Mouse (Mus musculus): ENCODE results near the gene Arpp21. TPM values are rescaled to one million over a fixed set of nuclear protein-coding genes. Genes with fewer than 3 reads are reported as not detected.

Gene Arpp21
- polyA plus RNA-seq, 1 experiment: 36.1 TPM

GRCm38 (mm10) chr9:112176317-112176716 is 59.4 kb downstream of the Arpp21 start:
- Histone ChIP-seq H3K36me3 (ENCODE audit: control insufficient read depth, insufficient read depth) (no peaks in the 10 kb centered on the region), H3ac (ENCODE audit: control insufficient read depth, insufficient read length) (no peak overlapping the region), H3K4me3 (no peak overlapping the region), H3K79me2 (ENCODE audit: control insufficient read depth, insufficient read depth) (no peaks in the 10 kb centered on the region), H3K27me3 (ENCODE audit: control insufficient read depth, insufficient read depth, insufficient read length) (no peaks in the 10 kb centered on the region), H3K4me2 (ENCODE audit: low read depth) (no peak overlapping the region)
- TF ChIP-seq REST (IDR thresholded peaks at IDR 0.05; ENCODE audit: insufficient read depth, insufficient read length) (no peak), MAX (IDR thresholded peaks at IDR 0.05; ENCODE audit: low read depth) (no peak), TCF3 (IDR thresholded peaks at IDR 0.05; ENCODE audit: insufficient read length, low read depth) (no peak), TCF12 (IDR thresholded peaks at IDR 0.05; ENCODE audit: insufficient read depth, poor library complexity, severe bottlenecking) (no peak), E2F4 (IDR thresholded peaks at IDR 0.05; ENCODE audit: insufficient read depth) (no peak), POLR2AphosphoS2 (IDR thresholded peaks at IDR 0.05; ENCODE audit: insufficient read length, low read depth) (no peak), MYOG (IDR thresholded peaks at IDR 0.05; ENCODE audit: control insufficient read depth in 1 of 3, insufficient read depth in 1 of 3, insufficient read length in 2 of 3, low read depth in 2 of 3) (no peak), CEBPB (IDR thresholded peaks at IDR 0.05; ENCODE audit: insufficient read depth, poor library complexity, severe bottlenecking) (no peak)

DNA sequence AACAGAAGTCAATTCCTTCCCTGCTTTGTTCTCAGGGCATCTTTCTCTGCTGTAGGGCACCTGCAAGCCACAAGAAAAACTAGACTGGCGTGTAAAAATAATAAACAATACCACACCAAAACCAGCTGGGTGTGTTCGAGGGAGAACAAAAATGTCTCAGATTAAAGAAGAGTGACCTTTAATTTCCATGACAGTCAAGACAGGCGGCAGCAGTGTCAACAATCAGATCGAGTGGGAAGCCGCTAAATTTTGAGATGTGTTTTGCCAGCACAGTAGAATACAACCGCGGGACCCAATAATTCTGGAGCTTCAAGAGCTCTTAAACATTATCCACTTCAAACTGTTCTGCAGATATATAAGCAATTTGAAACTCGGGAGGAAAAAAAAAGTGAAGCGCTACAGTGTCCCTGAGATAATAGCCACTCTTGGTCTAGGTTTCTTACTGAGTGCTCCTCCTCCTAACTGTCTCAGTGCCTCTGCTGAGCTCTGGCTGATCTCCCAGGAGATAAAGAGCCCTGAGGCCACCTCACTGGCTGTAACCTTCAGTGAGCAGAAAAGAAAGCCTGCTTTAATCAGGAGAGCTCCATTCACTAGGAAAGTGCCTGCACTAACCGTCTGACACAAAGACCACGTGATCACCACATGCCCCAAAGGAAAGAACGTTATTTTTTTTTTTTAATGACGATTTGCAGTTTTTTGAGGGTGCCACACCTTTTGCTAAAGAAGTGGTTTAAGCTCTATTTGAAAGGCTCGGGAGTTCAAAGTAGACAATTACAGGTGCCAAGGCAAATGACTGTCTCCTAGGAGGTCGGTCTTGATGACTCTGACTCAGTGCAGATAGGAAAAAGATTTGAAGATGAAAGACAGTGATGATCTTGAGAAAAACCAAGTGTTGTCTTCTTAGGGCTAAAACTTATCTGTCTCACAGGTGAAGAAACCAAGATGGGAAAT is 61.1 kb downstream of the Arpp21 start:
- no peak for TF ChIP-seq MAX (IDR thresholded peaks at IDR 0.05; ENCODE audit: low read depth)
- peak; percentile 50 for TF ChIP-seq USF1 (IDR thresholded peaks at IDR 0.05; ENCODE audit: low read depth)
- no peaks in the 10 kb centered on the region for H3K27me3 ChIP-seq (ENCODE audit: control insufficient read depth, insufficient read depth, insufficient read length)
- no peak overlapping the region for H3ac ChIP-seq (ENCODE audit: control insufficient read depth, insufficient read length)
- H3K36me3 ChIP-seq (ENCODE audit: control insufficient read depth, insufficient read depth): no peaks in the 10 kb centered on the region
- no peak overlapping the region for H3K4me3 ChIP-seq
- no peaks in the 10 kb centered on the region for H3K79me2 ChIP-seq (ENCODE audit: control insufficient read depth, insufficient read depth)
- peak overlapping the region; percentile 30 for H3K4me2 ChIP-seq (ENCODE audit: low read depth)

GRCm38 (mm10) chr9:112173778-112174177 is 62.0 kb downstream of the Arpp21 start:
- H3K4me3 ChIP-seq: no peak overlapping the region
- H3K4me2 ChIP-seq (ENCODE audit: low read depth): no peak overlapping the region
- no peaks in the 10 kb centered on the region for H3K27me3 ChIP-seq (ENCODE audit: control insufficient read depth, insufficient read depth, insufficient read length)
- TF ChIP-seq CEBPB (IDR thresholded peaks at IDR 0.05; ENCODE audit: insufficient read depth, poor library complexity, severe bottlenecking) (no peak), REST (IDR thresholded peaks at IDR 0.05; ENCODE audit: insufficient read depth, insufficient read length) (no peak), POLR2A (IDR thresholded peaks at IDR 0.05; ENCODE audit: insufficient read length, low read depth) (no peak), E2F4 (IDR thresholded peaks at IDR 0.05; ENCODE audit: insufficient read depth) (no peak), MYOG (IDR thresholded peaks at IDR 0.05; ENCODE audit: control insufficient read depth in 1 of 3, insufficient read depth in 1 of 3, insufficient read length in 2 of 3, low read depth in 2 of 3) (no peak), TCF12 (IDR thresholded peaks at IDR 0.05; ENCODE audit: insufficient read depth, poor library complexity, severe bottlenecking) (no peak), POLR2AphosphoS2 (IDR thresholded peaks at IDR 0.05; ENCODE audit: insufficient read length, low read depth) (no peak), TCF3 (IDR thresholded peaks at IDR 0.05; ENCODE audit: insufficient read length, low read depth) (no peak), SRF (IDR thresholded peaks at IDR 0.05; ENCODE audit: control insufficient read depth, insufficient read length, low read depth) (no peak), MYOD1 (IDR thresholded peaks at IDR 0.05; ENCODE audit: control insufficient read depth in 1 of 3, insufficient read length in 2 of 3, low read depth in 2 of 3) (no peak), USF1 (IDR thresholded peaks at IDR 0.05; ENCODE audit: low read depth) (no peak)
- no peak overlapping the region for H3ac ChIP-seq (ENCODE audit: control insufficient read depth, insufficient read length)
- H3K79me2 ChIP-seq (ENCODE audit: control insufficient read depth, insufficient read depth): no peaks in the 10 kb centered on the region
- no peaks in the 10 kb centered on the region for H3K36me3 ChIP-seq (ENCODE audit: control insufficient read depth, insufficient read depth)

DNA sequence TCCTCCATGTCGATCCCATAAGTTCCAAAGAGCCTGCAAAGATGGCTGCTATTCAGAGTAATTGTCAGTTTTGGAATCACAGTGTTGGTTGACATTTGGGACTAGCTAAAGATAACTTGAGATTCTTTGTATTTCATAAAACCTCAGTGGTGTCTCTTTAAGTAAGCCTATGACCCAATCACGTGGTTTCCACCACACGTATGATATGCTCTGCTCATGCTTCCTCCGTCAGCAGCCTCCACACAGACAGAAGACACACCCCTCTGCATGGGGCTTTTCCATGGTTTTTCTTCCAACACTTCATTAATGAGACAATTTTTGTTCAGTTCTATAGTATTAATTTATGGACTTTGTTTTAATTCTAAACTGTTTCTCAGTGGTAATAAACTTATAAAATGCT is 71.1 kb downstream of the Arpp21 start:
- H3ac ChIP-seq (ENCODE audit: control insufficient read depth, insufficient read length): no peak overlapping the region
- H3K4me3 ChIP-seq: no peak overlapping the region
- TF ChIP-seq USF1 (IDR thresholded peaks at IDR 0.05; ENCODE audit: low read depth): no peak
- no peak for TF ChIP-seq TCF12 (IDR thresholded peaks at IDR 0.05; ENCODE audit: insufficient read depth, poor library complexity, severe bottlenecking)
- TF ChIP-seq CEBPB (IDR thresholded peaks at IDR 0.05; ENCODE audit: insufficient read depth, poor library complexity, severe bottlenecking): no peak
- TF ChIP-seq POLR2AphosphoS2 (IDR thresholded peaks at IDR 0.05; ENCODE audit: insufficient read length, low read depth): no peak
- TF ChIP-seq POLR2A (IDR thresholded peaks at IDR 0.05; ENCODE audit: insufficient read length, low read depth): no peak
- TF ChIP-seq TCF3 (IDR thresholded peaks at IDR 0.05; ENCODE audit: insufficient read length, low read depth): no peak
- TF ChIP-seq SRF (IDR thresholded peaks at IDR 0.05; ENCODE audit: control insufficient read depth, insufficient read length, low read depth): no peak
- TF ChIP-seq MAX (IDR thresholded peaks at IDR 0.05; ENCODE audit: low read depth): no peak
- no peak for TF ChIP-seq REST (IDR thresholded peaks at IDR 0.05; ENCODE audit: insufficient read depth, insufficient read length)
- TF ChIP-seq MYOG (IDR thresholded peaks at IDR 0.05; ENCODE audit: control insufficient read depth in 1 of 3, insufficient read depth in 1 of 3, insufficient read length in 2 of 3, low read depth in 2 of 3): no peak
- no peak for TF ChIP-seq E2F4 (IDR thresholded peaks at IDR 0.05; ENCODE audit: insufficient read depth)
- no peak for TF ChIP-seq MYOD1 (IDR thresholded peaks at IDR 0.05; ENCODE audit: control insufficient read depth in 1 of 3, insufficient read length in 2 of 3, low read depth in 2 of 3)
- H3K79me2 ChIP-seq (ENCODE audit: control insufficient read depth, insufficient read depth): no peaks in the 10 kb centered on the region
- H3K4me2 ChIP-seq (ENCODE audit: low read depth): no peak overlapping the region
- H3K27me3 ChIP-seq (ENCODE audit: control insufficient read depth, insufficient read depth, insufficient read length): no peaks in the 10 kb centered on the region
- H3K36me3 ChIP-seq (ENCODE audit: control insufficient read depth, insufficient read depth): no peaks in the 10 kb centered on the region

GRCm38 (mm10) chr9:112160981-112161380 is 74.8 kb downstream of the Arpp21 start:
- no peaks in the 10 kb centered on the region for H3K27me3 ChIP-seq (ENCODE audit: control insufficient read depth, insufficient read depth, insufficient read length)
- no peak overlapping the region for H3ac ChIP-seq (ENCODE audit: control insufficient read depth, insufficient read length)
- no peaks in the 10 kb centered on the region for H3K79me2 ChIP-seq (ENCODE audit: control insufficient read depth, insufficient read depth)
- no peaks in the 10 kb centered on the region for H3K36me3 ChIP-seq (ENCODE audit: control insufficient read depth, insufficient read depth)
- no peak overlapping the region for H3K4me2 ChIP-seq (ENCODE audit: low read depth)
- TF ChIP-seq MYOG (IDR thresholded peaks at IDR 0.05; ENCODE audit: control insufficient read depth in 1 of 3, insufficient read depth in 1 of 3, insufficient read length in 2 of 3, low read depth in 2 of 3) (no peak), SRF (IDR thresholded peaks at IDR 0.05; ENCODE audit: control insufficient read depth, insufficient read length, low read depth) (no peak), USF1 (IDR thresholded peaks at IDR 0.05; ENCODE audit: low read depth) (no peak), REST (IDR thresholded peaks at IDR 0.05; ENCODE audit: insufficient read depth, insufficient read length) (no peak), E2F4 (IDR thresholded peaks at IDR 0.05; ENCODE audit: insufficient read depth) (no peak), MAX (IDR thresholded peaks at IDR 0.05; ENCODE audit: low read depth) (no peak), TCF3 (IDR thresholded peaks at IDR 0.05; ENCODE audit: insufficient read length, low read depth) (no peak), CEBPB (IDR thresholded peaks at IDR 0.05; ENCODE audit: insufficient read depth, poor library complexity, severe bottlenecking) (no peak), MYOD1 (IDR thresholded peaks at IDR 0.05; ENCODE audit: control insufficient read depth in 1 of 3, insufficient read length in 2 of 3, low read depth in 2 of 3) (no peak), POLR2A (IDR thresholded peaks at IDR 0.05; ENCODE audit: insufficient read length, low read depth) (no peak), TCF12 (IDR thresholded peaks at IDR 0.05; ENCODE audit: insufficient read depth, poor library complexity, severe bottlenecking) (no peak), POLR2AphosphoS2 (IDR thresholded peaks at IDR 0.05; ENCODE audit: insufficient read length, low read depth) (no peak)
- no peak overlapping the region for H3K4me3 ChIP-seq
